Mouse (Mus musculus): ENCODE data around the gene Chpf.

GRCm38 (mm10) chr1:75450314-75451005, 28.6 kb downstream of the Chpf start, which contains the start of gene Asic4:
- TF ChIP-seq CTCF (IDR thresholded peaks at IDR 0.05; ENCODE audit: extremely low read depth, insufficient read length, insufficient replicate concordance, low read depth, low read length) = no peak
- no peak for TF ChIP-seq POLR2A (IDR thresholded peaks at IDR 0.05; ENCODE audit: low read depth, low read length)
